Mouse (Mus musculus): ENCODE measurements around the gene Abhd4. TPM values are rescaled to one million over a fixed set of nuclear protein-coding genes. Genes with fewer than 3 reads are reported as not detected.

The Abhd4 gene
- polyA plus RNA-seq, 1 experiment from 2014 or later, result 37.7 TPM

DNA sequence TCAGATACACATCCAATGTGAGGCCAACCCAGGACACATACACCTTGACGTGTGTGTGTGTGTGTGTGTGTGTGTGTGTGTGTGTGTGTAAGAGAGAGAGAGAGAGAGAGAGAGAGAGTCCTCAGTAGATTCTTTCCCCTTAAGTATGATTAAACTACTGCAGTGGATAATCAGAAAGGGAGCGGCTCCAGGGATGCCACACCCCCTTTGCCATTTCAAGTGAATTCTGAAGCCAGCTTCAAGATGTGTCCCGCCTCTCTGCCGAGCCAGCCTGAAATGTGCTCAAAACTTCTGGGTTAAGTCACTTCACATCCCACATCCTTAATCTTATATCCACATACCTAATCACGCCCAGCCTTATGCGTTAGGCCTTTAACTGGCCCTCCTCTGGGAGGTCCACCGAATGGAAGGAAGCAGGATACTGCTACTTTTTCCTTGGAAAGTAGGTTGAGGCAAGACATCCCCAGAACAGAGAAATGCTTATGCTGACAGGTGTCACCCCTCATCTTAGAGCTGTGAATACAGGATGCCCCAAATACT, 4.2 kb downstream of the Abhd4 start:
- H3K27ac ChIP-seq, result no peak overlapping the region
- no peaks in the 10 kb centered on the region for H3K9me3 ChIP-seq (replicated peaks)
- WGBS, result 65% methylated on average over 7 of the region's 7 CpGs
- no peaks in the 10 kb centered on the region for H3K27me3 ChIP-seq (ENCODE audit: low read depth, poor library complexity, severe bottlenecking)
- peak; percentile 19 for DNase-seq (ENCODE audit: low spot score)
- H3K4me1 ChIP-seq, result peaks cover 31% of the 10 kb centered on the region
- H3K36me3 ChIP-seq, result peaks cover 7% of the 10 kb centered on the region
- no peak overlapping the region for H3K4me3 ChIP-seq

DNA sequence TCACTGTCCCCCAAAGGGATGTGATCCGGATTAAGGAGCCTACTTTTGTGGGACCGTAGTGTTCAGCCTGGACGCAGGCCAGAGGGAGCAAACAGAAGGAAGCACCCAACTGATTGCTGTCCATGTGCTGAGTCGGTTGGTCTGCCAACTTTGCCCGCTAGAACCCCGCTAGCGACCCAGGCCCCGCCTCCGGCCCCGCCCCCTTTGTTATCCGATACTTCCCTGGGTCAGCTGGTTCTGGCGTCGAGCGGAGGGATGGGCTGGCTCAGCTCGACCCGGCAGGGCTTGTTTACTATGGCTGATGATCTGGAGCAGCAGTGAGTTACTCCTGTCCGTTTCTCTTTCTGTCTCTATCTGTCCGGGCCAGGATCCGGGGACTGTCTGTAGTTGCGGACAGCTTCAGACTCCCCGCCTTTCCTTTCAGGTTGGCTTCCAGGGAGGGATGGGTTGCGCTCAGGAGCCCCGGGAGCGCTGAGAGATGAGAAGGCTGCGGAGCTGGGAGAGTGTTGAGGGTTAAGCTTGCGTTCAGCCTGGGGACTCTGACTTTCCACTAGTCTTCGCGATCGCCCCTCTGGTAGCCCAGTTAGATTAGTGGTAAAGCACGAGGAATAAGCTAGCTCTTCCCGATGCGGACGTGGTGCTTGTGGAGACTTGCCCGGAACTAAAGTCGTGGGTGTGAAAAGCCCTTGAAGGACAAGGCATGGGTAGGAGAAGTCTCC, 5.2 kb downstream of the Abhd4 start:
- Histone ChIP-seq H3K36me3 (peaks cover 15% of the 10 kb centered on the region), H3K27ac (peak overlapping the region; percentile 85)

DNA sequence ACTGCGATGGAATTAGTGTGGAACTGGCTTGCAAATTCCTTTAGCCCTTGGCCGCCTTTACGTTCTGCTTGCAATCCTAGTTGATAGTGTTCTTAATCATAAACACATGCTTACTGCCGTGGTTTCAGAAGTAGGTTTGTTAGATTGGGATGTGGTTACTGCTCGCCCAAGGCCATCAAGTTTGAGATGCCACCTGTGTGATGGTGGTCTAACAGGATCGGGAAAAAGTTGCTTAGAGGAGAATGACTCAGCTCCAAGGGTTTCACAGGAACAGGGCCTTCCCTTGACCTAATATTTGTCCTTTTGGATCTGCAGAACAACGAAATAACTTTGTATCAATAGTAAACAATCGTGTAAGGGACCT, 5.7 kb downstream of the Abhd4 start:
- no peak for DNase-seq (ENCODE audit: low spot score)
- peaks cover 27% of the 10 kb centered on the region for H3K4me1 ChIP-seq
- 20% methylated on average over 8 of the region's 8 CpGs for WGBS
- peak overlapping the region; percentile 76 for H3K4me3 ChIP-seq
- H3K27me3 ChIP-seq (ENCODE audit: low read depth, poor library complexity, severe bottlenecking), result no peaks in the 10 kb centered on the region
- H3K9me3 ChIP-seq (replicated peaks), result no peaks in the 10 kb centered on the region
- peak overlapping the region; percentile 85 for H3K27ac ChIP-seq
- H3K36me3 ChIP-seq, result peaks cover 17% of the 10 kb centered on the region

More for the DNA sequence above, 5.2 kb downstream of the Abhd4 start:
- Histone ChIP-seq H3K4me1 (peaks cover 31% of the 10 kb centered on the region), H3K4me3 (peak overlapping the region; percentile 76), H3K9me3 (replicated peaks) (no peaks in the 10 kb centered on the region), H3K27me3 (ENCODE audit: low read depth, poor library complexity, severe bottlenecking) (no peaks in the 10 kb centered on the region)
- peak; percentile 98 for DNase-seq (ENCODE audit: low spot score)
- under 1% methylated on average over 35 of the region's 35 CpGs for WGBS

DNA sequence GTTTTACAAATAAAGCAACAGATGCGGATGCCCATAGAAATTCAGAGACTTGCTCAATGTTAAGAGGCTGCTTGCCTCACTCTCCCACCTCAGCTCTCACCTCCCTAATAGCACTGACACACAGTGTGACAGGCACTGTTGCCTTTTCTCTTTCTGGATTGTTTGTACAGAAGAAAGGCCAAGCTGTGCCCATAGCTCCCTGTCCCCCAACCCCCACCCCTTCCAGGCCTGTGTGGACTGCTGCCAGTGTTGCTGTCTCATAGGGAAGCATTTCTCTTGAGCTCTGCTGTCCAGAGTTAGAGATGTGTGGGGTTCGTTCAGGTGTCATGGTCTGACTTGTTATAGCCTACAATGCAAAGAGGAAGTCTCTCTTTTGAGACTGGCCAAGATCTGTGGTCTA, 6.2 kb downstream of the Abhd4 start:
- H3K27ac ChIP-seq, result no peak overlapping the region
- H3K4me3 ChIP-seq, result peak overlapping the region; percentile 76
- DNase-seq (ENCODE audit: low spot score), result peak; percentile 29
- H3K36me3 ChIP-seq, result peaks cover 19% of the 10 kb centered on the region
- H3K4me1 ChIP-seq, result peaks cover 22% of the 10 kb centered on the region
- WGBS, result 81% methylated on average over 2 of the region's 2 CpGs
- H3K27me3 ChIP-seq (ENCODE audit: low read depth, poor library complexity, severe bottlenecking), result no peaks in the 10 kb centered on the region
- no peaks in the 10 kb centered on the region for H3K9me3 ChIP-seq (replicated peaks)

DNA sequence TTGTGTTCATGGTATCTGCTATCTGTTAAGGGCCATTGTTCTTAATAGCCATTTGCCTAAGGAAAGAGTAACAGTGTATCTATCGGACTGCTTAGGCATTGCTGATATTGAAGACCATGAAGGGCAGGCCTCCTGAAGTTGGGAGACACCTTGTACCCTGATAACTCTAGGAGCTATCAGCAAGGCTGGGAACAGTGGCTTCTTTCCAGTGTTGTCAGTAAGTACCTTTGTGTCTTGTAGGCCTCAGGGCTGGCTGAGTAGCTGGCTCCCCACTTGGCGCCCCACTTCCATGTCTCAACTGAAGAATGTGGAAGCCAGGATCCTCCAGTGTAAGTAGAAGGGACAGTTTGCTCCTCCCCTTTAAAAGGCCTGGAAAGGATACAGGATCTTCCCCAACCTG, 7.4 kb downstream of the Abhd4 start:
- no peaks in the 10 kb centered on the region for H3K27me3 ChIP-seq (ENCODE audit: low read depth, poor library complexity, severe bottlenecking)
- WGBS, result 98% methylated on average over 2 of the region's 2 CpGs
- H3K27ac ChIP-seq, result no peak overlapping the region
- H3K9me3 ChIP-seq (replicated peaks), result no peaks in the 10 kb centered on the region
- peak; percentile 19 for DNase-seq (ENCODE audit: low spot score)
- H3K4me1 ChIP-seq, result peaks cover 22% of the 10 kb centered on the region
- H3K36me3 ChIP-seq, result peaks cover 21% of the 10 kb centered on the region
- no peak overlapping the region for H3K4me3 ChIP-seq

DNA sequence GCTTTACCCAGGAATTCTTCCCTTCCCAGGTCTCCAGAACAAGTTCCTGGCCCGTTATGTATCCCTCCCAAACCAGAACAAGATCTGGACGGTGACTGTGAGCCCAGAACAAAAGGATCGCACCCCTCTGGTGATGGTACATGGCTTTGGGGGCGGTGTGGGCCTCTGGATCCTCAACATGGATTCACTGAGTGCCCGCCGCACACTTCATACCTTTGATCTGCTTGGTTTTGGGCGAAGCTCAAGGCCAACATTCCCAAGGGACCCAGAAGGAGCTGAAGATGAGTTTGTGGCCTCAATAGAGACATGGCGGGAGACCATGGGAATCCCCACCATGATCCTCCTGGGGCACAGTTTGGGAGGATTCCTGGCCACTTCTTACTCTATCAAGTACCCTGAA, 8.6 kb downstream of the Abhd4 start:
- H3K4me1 ChIP-seq, result peaks cover 22% of the 10 kb centered on the region
- DNase-seq (ENCODE audit: low spot score), result no peak

DNA sequence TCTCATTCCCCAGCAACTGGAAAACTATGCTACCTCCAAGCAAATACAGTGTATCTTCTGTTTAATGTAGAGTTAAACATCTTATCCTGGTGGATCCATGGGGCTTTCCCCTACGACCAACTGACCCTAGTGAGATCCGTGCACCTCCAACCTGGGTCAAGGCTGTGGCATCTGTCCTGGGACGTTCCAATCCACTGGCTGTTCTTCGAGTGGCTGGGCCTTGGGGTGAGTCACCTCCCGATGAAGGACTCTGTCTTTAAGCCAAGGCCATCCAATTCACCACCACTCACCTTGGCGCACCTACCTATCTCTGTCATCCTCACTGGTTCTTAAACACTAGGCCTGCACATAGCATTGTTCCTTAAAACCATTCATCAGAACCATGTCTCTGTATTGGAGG, 9.1 kb downstream of the Abhd4 start:
- Histone ChIP-seq H3K27me3 (ENCODE audit: low read depth, poor library complexity, severe bottlenecking) (no peaks in the 10 kb centered on the region), H3K36me3 (peaks cover 29% of the 10 kb centered on the region), H3K4me1 (peaks cover 22% of the 10 kb centered on the region), H3K27ac (no peak overlapping the region), H3K9me3 (replicated peaks) (no peaks in the 10 kb centered on the region), H3K4me3 (no peak overlapping the region)
- no peak for DNase-seq (ENCODE audit: low spot score)
- WGBS, result 90% methylated on average over 6 of the region's 6 CpGs

More for the DNA sequence above, 8.6 kb downstream of the Abhd4 start:
- no peaks in the 10 kb centered on the region for H3K27me3 ChIP-seq (ENCODE audit: low read depth, poor library complexity, severe bottlenecking)
- peaks cover 25% of the 10 kb centered on the region for H3K36me3 ChIP-seq
- H3K9me3 ChIP-seq (replicated peaks), result no peaks in the 10 kb centered on the region
- no peak overlapping the region for H3K27ac ChIP-seq
- WGBS, result 93% methylated on average over 8 of the region's 8 CpGs
- no peak overlapping the region for H3K4me3 ChIP-seq

DNA sequence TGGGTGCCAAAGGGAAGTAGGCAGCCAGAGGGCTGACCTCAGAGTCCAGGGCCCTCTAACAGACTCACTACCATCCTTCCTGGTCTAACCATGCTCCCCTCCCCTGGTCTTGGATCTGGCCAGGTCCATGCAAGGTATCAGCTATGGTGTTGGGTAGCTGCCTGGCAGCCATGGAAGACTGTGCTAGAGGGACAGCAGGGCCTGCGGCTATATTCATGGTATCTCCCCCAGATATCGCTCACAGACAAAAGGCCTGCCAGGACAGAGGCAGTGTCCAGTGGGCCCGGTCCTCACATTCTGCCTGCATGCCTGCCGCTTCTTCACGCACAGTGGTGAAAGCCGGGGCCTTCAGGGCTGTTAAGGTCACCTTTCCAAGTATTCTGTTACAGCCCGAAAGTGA, 10.2 kb downstream of the Abhd4 start:
- no peak for DNase-seq (ENCODE audit: low spot score)
- WGBS, result 95% methylated on average over 7 of the region's 7 CpGs
- Histone ChIP-seq H3K4me3 (no peak overlapping the region), H3K4me1 (peaks cover 13% of the 10 kb centered on the region), H3K9me3 (replicated peaks) (no peaks in the 10 kb centered on the region), H3K36me3 (peaks cover 29% of the 10 kb centered on the region), H3K27ac (no peak overlapping the region), H3K27me3 (ENCODE audit: low read depth, poor library complexity, severe bottlenecking) (no peaks in the 10 kb centered on the region)

DNA sequence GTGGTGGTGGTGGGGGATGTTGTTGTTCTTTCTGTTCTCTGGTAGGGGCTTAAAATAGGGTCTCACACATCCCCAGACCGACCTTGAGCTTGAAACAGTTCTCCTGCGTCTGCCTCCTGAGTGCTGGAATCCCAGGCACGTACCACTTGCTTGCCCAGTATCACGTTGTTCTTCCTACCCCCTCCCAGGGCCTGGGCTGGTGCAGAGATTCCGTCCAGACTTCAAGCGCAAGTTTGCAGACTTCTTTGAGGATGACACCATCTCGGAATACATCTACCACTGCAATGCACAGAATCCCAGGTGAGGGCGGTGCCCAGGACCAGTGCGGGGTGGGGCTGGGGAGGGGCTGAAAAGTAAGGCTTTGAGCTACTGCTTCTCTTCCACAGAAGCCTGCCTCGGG, 11.1 kb downstream of the Abhd4 start:
- Histone ChIP-seq H3K9me3 (replicated peaks) (no peaks in the 10 kb centered on the region), H3K36me3 (peaks cover 29% of the 10 kb centered on the region), H3K27me3 (ENCODE audit: low read depth, poor library complexity, severe bottlenecking) (no peaks in the 10 kb centered on the region), H3K4me1 (peaks cover 5% of the 10 kb centered on the region), H3K27ac (no peak overlapping the region), H3K4me3 (no peak overlapping the region)
- DNase-seq (ENCODE audit: low spot score), result no peak
- 59% methylated on average over 10 of the region's 10 CpGs for WGBS

DNA sequence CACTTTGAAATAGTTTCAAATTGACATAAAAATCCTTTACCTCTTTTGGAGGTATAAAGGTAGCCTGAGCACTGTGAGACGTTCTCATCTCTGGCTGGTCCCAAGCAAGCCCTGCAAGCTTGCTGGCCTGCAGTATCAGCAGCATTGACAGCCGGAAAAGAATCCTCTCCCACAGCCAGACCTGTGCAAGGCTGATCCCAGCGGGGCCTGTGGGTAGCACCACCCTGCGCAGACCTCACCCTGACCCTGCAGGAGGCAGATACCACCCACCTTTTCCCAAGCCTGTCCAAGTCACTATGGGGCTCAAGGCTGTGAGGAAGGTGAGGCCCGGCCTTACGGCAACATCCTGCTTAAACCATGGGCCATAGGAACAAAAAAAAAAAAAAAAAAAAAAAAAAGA, 12.0 kb downstream of the Abhd4 start:
- no peak for DNase-seq (ENCODE audit: low spot score)
- Histone ChIP-seq H3K27ac (no peak overlapping the region), H3K4me1 (no peaks in the 10 kb centered on the region), H3K36me3 (peaks cover 29% of the 10 kb centered on the region), H3K9me3 (replicated peaks) (no peaks in the 10 kb centered on the region), H3K4me3 (no peak overlapping the region), H3K27me3 (ENCODE audit: low read depth, poor library complexity, severe bottlenecking) (no peaks in the 10 kb centered on the region)
- 80% methylated on average over 6 of the region's 6 CpGs for WGBS

DNA sequence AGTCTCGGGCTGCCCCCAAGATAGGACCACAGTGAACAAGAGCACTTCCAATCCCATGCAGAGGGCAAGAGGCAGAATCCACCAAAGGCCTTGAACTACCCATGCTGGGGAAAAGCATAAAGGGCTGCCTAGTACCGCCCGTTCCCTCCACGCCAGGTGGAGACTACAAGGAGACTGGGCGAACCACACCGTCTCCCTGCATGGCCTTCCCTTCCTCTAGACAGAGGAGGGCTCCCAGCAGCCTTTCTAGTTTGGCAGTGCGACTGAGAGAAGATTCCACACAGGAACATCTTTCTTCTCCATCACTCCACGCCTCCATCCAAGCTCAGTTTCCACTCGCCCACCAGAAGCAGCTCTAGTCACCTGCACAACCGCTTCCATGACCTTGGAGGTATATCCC, 14.0 kb downstream of the Abhd4 start:
- Histone ChIP-seq H3K36me3 (peaks cover 24% of the 10 kb centered on the region), H3K4me1 (no peaks in the 10 kb centered on the region), H3K9me3 (replicated peaks) (no peaks in the 10 kb centered on the region), H3K27ac (no peak overlapping the region), H3K27me3 (ENCODE audit: low read depth, poor library complexity, severe bottlenecking) (no peaks in the 10 kb centered on the region), H3K4me3 (no peak overlapping the region)
- no peak for DNase-seq (ENCODE audit: low spot score)
- WGBS, result 90% methylated on average over 10 of the region's 10 CpGs

DNA sequence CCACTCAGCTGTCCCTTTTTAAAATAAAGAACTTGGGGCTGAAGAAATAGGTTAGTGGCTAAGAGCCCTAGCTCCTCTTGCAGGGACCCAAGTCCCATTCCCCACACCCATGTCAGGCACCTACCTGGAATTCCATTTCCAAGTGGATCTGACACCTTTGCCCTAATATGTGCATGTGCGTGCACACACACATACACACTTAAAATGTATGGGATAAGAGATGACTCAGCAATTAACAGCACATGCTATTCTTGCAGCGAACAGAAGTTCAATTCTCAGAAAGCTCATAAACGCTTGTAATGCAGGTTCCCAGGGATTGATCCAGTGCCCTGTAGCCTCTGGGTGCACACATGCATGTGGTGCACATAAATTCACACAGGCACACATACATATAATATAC, 15.6 kb downstream of the Abhd4 start:
- Histone ChIP-seq H3K36me3 (peaks cover 12% of the 10 kb centered on the region), H3K9me3 (replicated peaks) (no peaks in the 10 kb centered on the region), H3K27ac (no peak overlapping the region), H3K4me1 (no peaks in the 10 kb centered on the region), H3K4me3 (no peak overlapping the region), H3K27me3 (ENCODE audit: low read depth, poor library complexity, severe bottlenecking) (no peaks in the 10 kb centered on the region)
- no peak for DNase-seq (ENCODE audit: low spot score)
- 87% methylated on average over 3 of the region's 3 CpGs for WGBS

DNA sequence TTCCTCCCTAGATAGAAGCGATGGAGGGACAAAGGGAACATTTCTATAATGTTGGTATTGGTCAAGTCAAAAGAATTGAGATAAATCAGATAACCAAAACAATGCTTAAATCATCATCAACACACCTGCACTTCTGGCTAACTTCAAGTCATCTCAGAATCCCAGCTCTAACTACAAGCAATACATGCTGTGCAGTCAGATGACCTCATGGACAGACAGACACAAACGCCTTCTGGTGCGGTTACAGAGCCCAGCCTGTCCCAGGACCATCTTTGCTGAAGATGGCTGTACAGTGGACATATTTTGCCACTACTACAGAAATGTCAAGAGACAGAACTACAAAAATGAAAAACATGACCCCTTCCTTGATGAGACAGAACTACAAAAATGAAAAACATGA, 16.4 kb downstream of the Abhd4 start:
- H3K27me3 ChIP-seq (ENCODE audit: low read depth, poor library complexity, severe bottlenecking), result no peaks in the 10 kb centered on the region
- WGBS, result 91% methylated on average over 3 of the region's 3 CpGs
- peaks cover 8% of the 10 kb centered on the region for H3K36me3 ChIP-seq
- no peak overlapping the region for H3K27ac ChIP-seq
- DNase-seq (ENCODE audit: low spot score), result no peak
- no peaks in the 10 kb centered on the region for H3K9me3 ChIP-seq (replicated peaks)
- H3K4me3 ChIP-seq, result no peak overlapping the region
- no peaks in the 10 kb centered on the region for H3K4me1 ChIP-seq
